Mouse (Mus musculus) hindbrain, embryonic 13.5 days (tissue): ENCODE results near the gene Sphk2. TPM values are rescaled to one million over a fixed set of nuclear protein-coding genes. Genes with fewer than 3 reads are reported as not detected.

ENCODE experiments used
- ATAC-seq: fragments of 200-750 bp; cut with Nextera tagmentation; 2 replicates; pipeline ENCODE4 v1.8.0; 2017; ENCODE audit warnings: moderate TSS enrichment; ENCODE audit not compliant: low FRiP score
- H3K27ac ChIP-seq: fragments of 300-500 bp; sonication (generic); 2 replicates; pipeline ENCODE4 v1.5.1; 2015; ENCODE audit warnings: inconsistent platforms, mild to moderate bottlenecking, moderate library complexity
- H3K27me3 ChIP-seq: fragments of 300-500 bp; sonication (generic); 2 replicates; pipeline ENCODE4 v1.6.1; 2015; ENCODE audit warnings: mild to moderate bottlenecking, inconsistent platforms
- H3K36me3 ChIP-seq: fragments of 300-500 bp; sonication (generic); 2 replicates; pipeline ENCODE4 v1.6.1; 2015; ENCODE audit warnings: mild to moderate bottlenecking, inconsistent platforms
- H3K4me1 ChIP-seq: fragments of 300-500 bp; sonication (generic); replicated peaks from 2 replicates; pipeline ENCODE4 v1.6.1; 2015; ENCODE audit warnings: inconsistent platforms
- H3K4me2 ChIP-seq: fragments of 300-500 bp; sonication (generic); 2 replicates; pipeline ENCODE4 v1.6.1; 2015; ENCODE audit warnings: inconsistent platforms, mild to moderate bottlenecking, moderate library complexity
- H3K4me3 ChIP-seq: fragments of 300-500 bp; sonication (generic); 2 replicates; pipeline ENCODE4 v1.5.1; 2015; ENCODE audit warnings: mild to moderate bottlenecking, inconsistent platforms
- H3K9ac ChIP-seq: fragments of 300-500 bp; sonication (generic); 2 replicates; pipeline ENCODE4 v1.6.1; 2015; ENCODE audit warnings: mild to moderate bottlenecking, inconsistent platforms
- H3K9me3 ChIP-seq: fragments of 300-500 bp; sonication (generic); 2 replicates; pipeline ENCODE4 v1.6.1; 2016; ENCODE audit warnings: inconsistent platforms
- WGBS: fragments of 180-500 bp; shearing (Covaris S2); methylation state at CpG from one replicate; pipeline ENCODE4 v1.1.7; 2015; 5-methylcytosine and 5-hydroxymethylcytosine counted together
- polyA plus RNA-seq: library from polyadenylated mRNA; unstranded; fragments of >200 nt; fragmentation: Nextera tagmentation; extraction: Ambion mirVana; gene quantifications from 2 replicates; pipeline ENCODE4 v1.2.1, GENCODE M21; 2015

Sphk2 gene
- polyA plus RNA-seq = 24.1 and 25.0 TPM in 2 replicates

DNA sequence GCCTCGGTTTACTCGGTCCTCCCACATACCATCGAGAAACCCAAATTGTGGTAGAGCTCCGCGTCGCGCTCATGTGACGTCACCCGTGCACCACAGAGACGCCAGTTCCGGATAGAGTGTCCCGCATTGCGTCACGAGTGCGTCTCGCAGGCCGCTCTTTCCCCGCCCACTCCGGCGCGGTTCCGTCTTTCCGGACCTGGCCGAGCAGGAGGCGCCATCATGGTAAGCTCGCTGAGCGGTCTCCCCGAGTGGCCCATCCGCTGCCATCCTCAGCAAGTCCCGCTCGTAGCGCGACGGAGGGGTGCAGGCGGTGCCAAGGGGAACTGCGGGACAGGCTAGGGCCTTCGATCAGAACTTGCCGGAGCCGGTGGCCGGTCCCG is at the start of gene Sphk2:
TSS of gene Sphk2 (minus strand) at position 85 of the 380 bp plus-strand sequence.
- no peaks in the 10 kb centered on the region for H3K27me3 ChIP-seq
- H3K4me3 ChIP-seq = peak within 1 kb of the TSS; percentile 86
- WGBS = 0% methylated on average over 41 of the region's 41 CpGs
- H3K9ac ChIP-seq = peak within 1 kb of the TSS; percentile 96
- peak within 1 kb of the TSS; percentile 94 for H3K4me2 ChIP-seq
- H3K36me3 ChIP-seq = peaks cover 45% of the 10 kb centered on the region
- H3K4me1 ChIP-seq = peaks cover 64% of the 10 kb centered on the region
- no peaks in the 10 kb centered on the region for H3K9me3 ChIP-seq
- ATAC-seq = peak; percentile 65
- peak within 1 kb of the TSS; percentile 90 for H3K27ac ChIP-seq

- WGBS = 91% methylated on average over 6 of the region's 6 CpGs
- H3K36me3 ChIP-seq = no peaks in the 10 kb centered on the region
These were observed 49.7 kb upstream of the Sphk2 start for GRCm38 (mm10) chr7:45767500-45767899.

GRCm38 (mm10) chr7:45766764-45767163 is 49.0 kb upstream of the Sphk2 start:
- 0 out of 2 replicates have a peak, but pooled peaks cover 8% of the 10 kb centered on the region for H3K27me3 ChIP-seq
- no peaks in the 10 kb centered on the region for H3K9me3 ChIP-seq
- H3K4me2 ChIP-seq = no peak overlapping the region
- 53% methylated on average over 8 of the region's 8 CpGs for WGBS
- H3K4me1 ChIP-seq = no peaks in the 10 kb centered on the region
- H3K36me3 ChIP-seq = no peaks in the 10 kb centered on the region
- H3K4me3 ChIP-seq = no peak overlapping the region
- H3K27ac ChIP-seq = no peak overlapping the region
- H3K9ac ChIP-seq = no peak overlapping the region
- ATAC-seq = no peak

More at GRCm38 (mm10) chr7:45767500-45767899, 49.7 kb upstream of the Sphk2 start:
- no peaks in the 10 kb centered on the region for H3K4me1 ChIP-seq
- no peaks in the 10 kb centered on the region for H3K9me3 ChIP-seq
- 0 out of 2 replicates have a peak, but pooled peaks cover 8% of the 10 kb centered on the region for H3K27me3 ChIP-seq
- no peak overlapping the region for H3K4me3 ChIP-seq
- H3K4me2 ChIP-seq = no peak overlapping the region
- no peak overlapping the region for H3K27ac ChIP-seq
- H3K9ac ChIP-seq = no peak overlapping the region
- no peak for ATAC-seq

- Histone ChIP-seq H3K27me3 (peaks cover 6% of the 10 kb centered on the region; the same call in 1 of the 2 replicates), H3K36me3 (no peaks in the 10 kb centered on the region), H3K27ac (no peak overlapping the region), H3K4me3 (no peak overlapping the region), H3K9ac (no peak overlapping the region), H3K4me2 (no peak overlapping the region), H3K9me3 (no peaks in the 10 kb centered on the region), H3K4me1 (no peaks in the 10 kb centered on the region)
- ATAC-seq = no peak
- 57% methylated on average over 8 of the region's 8 CpGs for WGBS
These were observed 48.2 kb upstream of the Sphk2 start for GRCm38 (mm10) chr7:45765995-45766394.

GRCm38 (mm10) chr7:45760151-45760550 is 42.3 kb upstream of the Sphk2 start:
- peaks cover 11% of the 10 kb centered on the region for H3K4me1 ChIP-seq
- WGBS = 59% methylated on average over 5 of the region's 5 CpGs

DNA sequence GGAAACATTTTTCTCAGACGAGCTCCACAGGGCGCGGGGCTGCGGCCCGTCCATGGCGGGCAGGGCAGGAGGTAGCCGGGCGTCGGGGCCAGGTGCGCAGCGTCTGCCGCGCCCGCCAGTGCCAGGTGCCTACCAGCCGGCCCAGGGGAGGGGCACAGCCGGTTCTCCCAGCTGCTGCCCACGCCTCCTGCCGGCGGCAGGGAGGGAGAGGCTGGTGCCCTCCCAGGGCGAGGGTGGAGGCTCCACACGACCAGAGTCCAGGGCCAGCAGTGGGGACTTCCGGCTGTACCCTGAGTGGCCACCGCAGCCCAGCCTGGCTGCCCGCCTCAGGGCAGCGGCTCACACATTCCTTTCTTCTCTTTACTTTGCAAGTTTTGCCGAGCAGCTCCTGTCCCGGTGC is 41.6 kb upstream of the Sphk2 start:
- Histone ChIP-seq H3K9ac (peak overlapping the region; percentile 60), H3K9me3 (no peaks in the 10 kb centered on the region), H3K27me3 (peaks cover 42% of the 10 kb centered on the region), H3K4me3 (0 out of 2 replicates have a peak overlapping the region, but pooled peaks have one; percentile 17), H3K36me3 (no peaks in the 10 kb centered on the region), H3K4me2 (peak overlapping the region; percentile 41), H3K4me1 (peaks cover 11% of the 10 kb centered on the region), H3K27ac (no peak overlapping the region)
- ATAC-seq = peak; percentile 13; the same call in 1 of the 2 replicates
- 7% methylated on average over 23 of the region's 27 CpGs for WGBS

More at GRCm38 (mm10) chr7:45760151-45760550, 42.3 kb upstream of the Sphk2 start:
- no peak for ATAC-seq
- Histone ChIP-seq H3K27me3 (peaks cover 42% of the 10 kb centered on the region), H3K36me3 (no peaks in the 10 kb centered on the region), H3K4me3 (no peak overlapping the region), H3K4me2 (no peak overlapping the region), H3K9me3 (no peaks in the 10 kb centered on the region), H3K9ac (no peak overlapping the region), H3K27ac (no peak overlapping the region)

DNA sequence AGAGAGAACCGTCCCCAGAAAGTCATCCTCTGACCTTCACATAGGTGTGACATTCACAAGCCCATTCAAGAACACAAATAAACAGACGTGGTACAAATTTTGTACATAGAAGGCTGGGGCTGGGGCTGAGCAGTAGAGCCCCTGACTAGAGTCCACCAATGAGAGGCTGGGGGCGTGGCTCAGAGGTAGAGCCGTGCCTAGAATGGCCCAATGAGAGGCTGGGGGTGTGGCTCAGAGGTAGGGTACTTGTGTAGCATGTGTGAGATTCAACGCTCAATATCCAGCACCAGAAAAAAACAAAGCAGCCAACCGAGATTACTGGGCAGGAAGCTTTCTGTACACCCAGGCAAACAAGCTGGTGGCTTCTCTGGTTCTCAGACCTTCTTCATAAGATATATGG is 37.9 kb upstream of the Sphk2 start:
- Histone ChIP-seq H3K27me3 (peaks cover 41% of the 10 kb centered on the region), H3K27ac (no peak overlapping the region), H3K9ac (no peak overlapping the region), H3K36me3 (no peaks in the 10 kb centered on the region), H3K4me1 (peaks cover 11% of the 10 kb centered on the region), H3K9me3 (no peaks in the 10 kb centered on the region), H3K4me2 (no peak overlapping the region), H3K4me3 (no peak overlapping the region)
- no peak for ATAC-seq
- 57% methylated on average over 6 of the region's 6 CpGs for WGBS

DNA sequence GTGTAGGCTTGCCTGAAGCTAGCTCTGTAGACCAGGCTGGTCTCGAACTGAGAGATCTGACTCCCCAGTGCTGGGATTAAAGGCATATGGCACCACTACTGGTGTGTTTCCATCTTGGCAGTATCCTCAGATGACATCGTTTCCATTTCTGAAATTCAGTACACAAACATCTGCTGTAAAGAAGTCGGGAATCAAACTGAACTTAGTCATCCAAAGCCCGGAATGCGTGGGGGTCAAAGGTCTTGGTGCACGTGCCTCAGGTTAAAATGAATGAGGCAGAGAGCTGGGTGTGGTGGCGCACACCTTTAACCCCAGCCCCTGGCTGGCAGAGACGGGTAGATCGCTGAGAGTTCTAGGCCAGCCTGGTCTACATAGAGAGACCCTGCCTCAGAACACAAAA is 32.4 kb upstream of the Sphk2 start:
- H3K27ac ChIP-seq = no peak overlapping the region
- WGBS = 84% methylated on average over 9 of the region's 9 CpGs
- H3K4me2 ChIP-seq = no peak overlapping the region
- peaks cover 8% of the 10 kb centered on the region for H3K4me1 ChIP-seq
- no peak for ATAC-seq
- H3K9ac ChIP-seq = no peak overlapping the region
- H3K4me3 ChIP-seq = no peak overlapping the region
- H3K9me3 ChIP-seq = no peaks in the 10 kb centered on the region
- no peaks in the 10 kb centered on the region for H3K36me3 ChIP-seq
- 0 out of 2 replicates have a peak, but pooled peaks cover 3% of the 10 kb centered on the region for H3K27me3 ChIP-seq

DNA sequence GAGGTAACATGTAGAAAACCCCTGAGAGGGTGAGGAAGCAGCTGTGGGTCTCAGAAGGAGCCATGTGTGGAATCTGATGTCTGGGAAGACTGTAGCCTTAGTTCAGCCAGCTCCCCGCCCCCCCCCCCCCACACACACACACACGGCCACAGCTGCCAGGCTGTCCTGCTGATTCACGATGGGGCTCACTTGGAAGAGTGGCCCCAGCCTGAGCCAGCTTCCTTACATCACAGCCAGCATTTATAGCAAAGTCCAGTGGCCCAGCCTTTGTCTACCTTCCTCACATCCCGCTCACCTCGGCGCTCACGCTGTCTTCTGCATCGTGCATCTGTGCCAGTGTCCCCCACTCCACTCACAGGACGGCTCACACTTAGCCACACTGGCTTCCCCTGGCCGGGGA is 31.6 kb upstream of the Sphk2 start:
- Histone ChIP-seq H3K27ac (no peak overlapping the region), H3K36me3 (no peaks in the 10 kb centered on the region), H3K4me3 (no peak overlapping the region), H3K9ac (0 out of 2 replicates have a peak overlapping the region, but pooled peaks have one; percentile 43), H3K4me1 (peaks cover 8% of the 10 kb centered on the region), H3K4me2 (no peak overlapping the region), H3K9me3 (no peaks in the 10 kb centered on the region), H3K27me3 (0 out of 2 replicates have a peak, but pooled peaks cover 3% of the 10 kb centered on the region)
- 50% methylated on average over 8 of the region's 10 CpGs for WGBS
- ATAC-seq = no peak

- no peak overlapping the region for H3K9ac ChIP-seq
- H3K27me3 ChIP-seq = 0 out of 2 replicates have a peak, but pooled peaks cover under 1% of the 10 kb centered on the region
- no peaks in the 10 kb centered on the region for H3K36me3 ChIP-seq
- H3K4me3 ChIP-seq = no peak overlapping the region
- no peaks in the 10 kb centered on the region for H3K9me3 ChIP-seq
- WGBS = 78% methylated on average over 7 of the region's 7 CpGs
- peaks cover 8% of the 10 kb centered on the region for H3K4me1 ChIP-seq
- no peak overlapping the region for H3K27ac ChIP-seq
- H3K4me2 ChIP-seq = no peak overlapping the region
- ATAC-seq = no peak
These were observed 30.3 kb upstream of the Sphk2 start for GRCm38 (mm10) chr7:45748110-45748509.

DNA sequence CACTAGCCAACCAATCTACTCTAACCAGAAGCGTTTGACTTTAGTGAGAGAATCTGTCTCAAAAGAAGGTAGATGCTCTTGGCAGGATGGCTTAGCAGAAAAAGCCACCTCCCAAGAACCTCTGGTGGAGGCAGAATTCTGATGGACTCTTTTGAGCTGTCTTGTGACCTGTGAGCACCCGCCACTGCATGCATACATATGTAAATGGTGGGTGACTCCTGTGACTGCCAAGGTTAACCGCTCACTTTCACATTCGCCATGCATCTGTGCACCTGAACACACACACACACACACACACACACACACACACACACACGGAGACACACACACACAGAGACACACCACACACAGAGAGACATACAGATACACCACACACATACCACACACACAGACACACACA is 29.6 kb upstream of the Sphk2 start:
- Histone ChIP-seq H3K9ac (no peak overlapping the region), H3K9me3 (no peaks in the 10 kb centered on the region), H3K36me3 (no peaks in the 10 kb centered on the region), H3K4me1 (peaks cover 8% of the 10 kb centered on the region), H3K4me3 (no peak overlapping the region), H3K27me3 (peaks cover 3% of the 10 kb centered on the region; the same call in 1 of the 2 replicates), H3K4me2 (no peak overlapping the region), H3K27ac (no peak overlapping the region)
- 83% methylated on average over 5 of the region's 5 CpGs for WGBS
- no peak for ATAC-seq

- Histone ChIP-seq H3K9ac (no peak overlapping the region), H3K4me3 (no peak overlapping the region), H3K4me1 (peaks cover 9% of the 10 kb centered on the region), H3K27me3 (peaks cover 12% of the 10 kb centered on the region), H3K36me3 (no peaks in the 10 kb centered on the region), H3K4me2 (no peak overlapping the region), H3K9me3 (no peaks in the 10 kb centered on the region), H3K27ac (no peak overlapping the region)
- WGBS = 64% methylated on average over 6 of the region's 6 CpGs
- no peak for ATAC-seq
These were observed 28.7 kb upstream of the Sphk2 start for GRCm38 (mm10) chr7:45746518-45746917.

DNA sequence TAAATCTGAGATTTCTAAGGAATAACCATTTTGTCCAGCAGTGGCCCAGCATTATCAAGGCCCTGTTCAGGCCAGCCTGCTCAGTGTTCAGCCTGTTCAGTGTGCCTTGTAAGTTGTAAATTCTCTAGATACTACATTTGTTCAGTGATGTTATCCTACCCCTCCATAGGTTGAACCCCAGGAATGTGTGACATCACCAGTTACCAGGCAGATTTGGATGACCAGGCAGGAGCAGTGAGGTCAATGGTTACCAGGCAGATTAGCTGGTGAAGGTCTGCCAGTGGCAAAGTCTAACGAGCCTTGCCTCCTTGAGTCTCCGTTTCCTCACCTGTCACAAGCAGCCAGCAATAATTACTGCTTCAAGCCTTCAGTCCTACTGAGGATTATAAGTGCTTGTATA is 26.6 kb upstream of the Sphk2 start:
- WGBS = 49% methylated on average over 2 of the region's 2 CpGs
- Histone ChIP-seq H3K27me3 (peaks cover 16% of the 10 kb centered on the region), H3K9me3 (no peaks in the 10 kb centered on the region), H3K9ac (no peak overlapping the region), H3K4me2 (no peak overlapping the region), H3K36me3 (no peaks in the 10 kb centered on the region), H3K27ac (no peak overlapping the region), H3K4me3 (no peak overlapping the region), H3K4me1 (0 out of 2 replicates have a peak, but pooled peaks cover 6% of the 10 kb centered on the region)
- no peak for ATAC-seq
